Mouse (Mus musculus) G1E (cell line): ENCODE data around the gene Kif1bp. TPM values are rescaled to one million over a fixed set of nuclear protein-coding genes. Genes with fewer than 3 reads are reported as not detected.
A peak's percentile ranks its signal among the peaks of the same experiment; 100 is the strongest.
"Not testable (repeated sequence)": the region's sequence is repeated elsewhere in the genome, so short reads cannot be mapped to it uniquely, and the experiment has no call there.

Experiments
- ATAC-seq: 2 replicates; pipeline ENCODE4 v1.8.0; 2016; ENCODE audit warnings: mild to moderate bottlenecking; ENCODE audit not compliant: insufficient number of reproducible peaks, poor library complexity, low FRiP score, severe bottlenecking; ENCODE audit errors: extremely low read depth
- DNase-seq: peaks from one replicate; pipeline ENCODE4 v3.0.0; 2012; ENCODE audit warnings: low spot score
- H3K27me3 ChIP-seq: 2 replicates; pipeline ENCODE4 v1.6.1; 2012; ENCODE audit warnings: mild to moderate bottlenecking, low read length, inconsistent platforms; ENCODE audit not compliant: insufficient read depth
- H3K36me3 ChIP-seq: replicated peaks from 2 replicates; pipeline ENCODE3; 2012; ENCODE audit warnings: mild to moderate bottlenecking, inconsistent platforms
- H3K4me1 ChIP-seq: 2 replicates; pipeline ENCODE4 v1.6.1; 2012; ENCODE audit warnings: low read depth, low read length, inconsistent platforms, mixed read lengths; ENCODE audit not compliant: insufficient read depth
- H3K4me3 ChIP-seq: 2 replicates; pipeline ENCODE4 v1.5.1; 2012; ENCODE audit warnings: low read depth, mild to moderate bottlenecking, inconsistent platforms, low read length, moderate library complexity, mixed read lengths
- H3K9me3 ChIP-seq: replicated peaks from 2 replicates; pipeline ENCODE4 v1.6.1; 2012; ENCODE audit warnings: inconsistent platforms
- CTCF ChIP-seq: IDR thresholded peaks from 2 replicates; pipeline ENCODE4 v1.5.1; 2012; ENCODE audit warnings: low read depth, low read length, inconsistent platforms, mixed read lengths
- GATA1 ChIP-seq: IDR thresholded peaks from 2 replicates; pipeline ENCODE4 v1.6.1; 2012; ENCODE audit warnings: borderline replicate concordance, low read length, inconsistent platforms, mixed read lengths
- GATA2 ChIP-seq: IDR thresholded peaks from 2 replicates; pipeline ENCODE4 v1.6.1; 2012; ENCODE audit warnings: low read depth, low read length, inconsistent platforms, borderline replicate concordance
- POLR2AphosphoS5 ChIP-seq: IDR thresholded peaks from 2 replicates; pipeline ENCODE4 v1.6.1; 2012; ENCODE audit warnings: low read depth, low read length, inconsistent platforms; ENCODE audit not compliant: insufficient replicate concordance
- TAL1 ChIP-seq: conservative IDR thresholded peaks from 2 replicates; pipeline ENCODE4 v1.6.1; 2012; ENCODE audit warnings: low read depth, low read length, inconsistent platforms, mixed read lengths
- polyA plus RNA-seq: library from polyadenylated mRNA; stranded (reverse); fragments of >175 nt; gene quantifications from 2 replicates; pipeline ENCODE4 v1.2.3, GENCODE M21; 2012
- total RNA-seq, 2 experiments: library from RNA; stranded (forward) in 1 of 2; stranded (reverse) in 1 of 2; fragments of 200-1000 nt in 1 of 2; fragments of >200 nt in 1 of 2; fragmentation: Nextera tagmentation in 1 of 2; gene quantifications; 2 replicates each; pipeline ENCODE4 v1.2.3; 2014 to 2017

Gene Kif1bp
- total and polyA plus RNA-seq, 3 experiments = 14.9 to 60.9 (median 51.5) TPM

DNA sequence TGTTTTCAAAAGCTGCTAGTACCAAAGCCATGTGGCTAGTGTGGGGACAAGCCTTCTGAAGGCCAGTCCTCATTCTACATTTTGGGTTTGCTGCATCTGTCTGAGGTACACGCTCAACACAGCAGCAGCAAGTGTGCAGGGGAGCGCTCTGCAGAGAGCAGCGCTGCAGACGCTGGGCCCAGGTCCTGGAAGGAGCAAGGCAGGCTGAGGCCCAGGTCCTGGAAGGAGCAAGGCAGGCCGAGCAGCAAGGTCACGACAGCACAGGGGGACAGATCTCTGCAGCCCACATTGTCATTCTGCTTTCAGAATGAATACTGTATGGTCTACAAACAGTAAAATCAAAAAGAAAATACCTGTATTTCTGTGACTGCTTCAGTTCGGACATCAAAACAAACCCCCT lies 4.4 kb upstream of the Kif1bp start:
- H3K27me3 ChIP-seq = no peaks in the 10 kb centered on the region
- H3K4me3 ChIP-seq = no peak overlapping the region
- ATAC-seq (no peak), DNase-seq (no peak)
- peaks cover 74% of the 10 kb centered on the region for H3K36me3 ChIP-seq
- TF ChIP-seq GATA2 = no peak
- no peak for TF ChIP-seq POLR2AphosphoS5
- no peak for TF ChIP-seq GATA1
- no peak for TF ChIP-seq TAL1
- no peak for TF ChIP-seq CTCF
- H3K9me3 ChIP-seq = no peaks in the 10 kb centered on the region
- peaks cover 16% of the 10 kb centered on the region for H3K4me1 ChIP-seq

DNA sequence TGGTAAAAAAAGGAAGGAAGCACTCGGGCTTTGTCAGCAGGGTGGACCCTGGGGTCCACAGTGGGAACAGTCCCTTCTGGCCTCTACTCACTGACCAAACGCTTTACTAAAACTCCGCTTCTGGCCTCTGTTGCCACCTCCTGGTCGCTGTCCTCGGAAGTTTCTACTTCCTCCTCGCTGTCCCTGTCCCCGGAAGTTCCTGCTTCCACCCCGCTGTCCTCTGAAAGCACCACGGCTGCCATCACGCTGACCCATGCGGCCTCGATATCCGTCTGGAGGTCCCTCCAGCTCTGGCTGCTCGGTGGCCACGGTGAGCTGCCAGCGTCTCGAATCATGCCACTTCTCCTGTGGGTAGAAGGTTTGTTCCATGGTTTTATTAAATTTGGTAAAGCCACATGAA lies 4.0 kb upstream of the Kif1bp start:
- Histone ChIP-seq H3K4me3 (no peak overlapping the region), H3K9me3 (no peaks in the 10 kb centered on the region), H3K4me1 (peaks cover 16% of the 10 kb centered on the region), H3K36me3 (peaks cover 69% of the 10 kb centered on the region), H3K27me3 (no peaks in the 10 kb centered on the region)
- no peak for ATAC-seq
- DNase-seq = no peak
- TF ChIP-seq GATA2 (no peak), TAL1 (no peak), POLR2AphosphoS5 (no peak), CTCF (no peak), GATA1 (no peak)

DNA sequence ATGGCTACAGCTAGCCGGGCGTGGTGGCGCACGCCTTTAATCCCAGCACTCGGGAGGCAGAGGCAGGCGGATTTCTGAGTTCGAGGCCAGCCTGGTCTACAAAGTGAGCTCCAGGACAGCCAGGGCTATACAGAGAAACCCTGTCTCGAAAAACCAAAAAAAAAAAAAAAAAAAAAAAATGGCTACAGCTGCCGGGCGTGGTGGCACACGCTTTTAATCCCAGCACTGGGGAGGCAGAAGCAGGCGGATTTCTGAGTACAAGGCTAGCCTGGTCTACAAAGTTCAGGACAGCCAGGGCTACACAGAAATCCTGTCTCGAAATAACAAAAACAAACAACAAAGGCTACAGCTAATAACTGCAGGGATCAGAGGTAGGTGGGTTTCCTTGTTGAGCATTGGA lies 872 bp upstream of the Kif1bp start:
- not testable (repeated sequence) for H3K9me3 ChIP-seq

DNA sequence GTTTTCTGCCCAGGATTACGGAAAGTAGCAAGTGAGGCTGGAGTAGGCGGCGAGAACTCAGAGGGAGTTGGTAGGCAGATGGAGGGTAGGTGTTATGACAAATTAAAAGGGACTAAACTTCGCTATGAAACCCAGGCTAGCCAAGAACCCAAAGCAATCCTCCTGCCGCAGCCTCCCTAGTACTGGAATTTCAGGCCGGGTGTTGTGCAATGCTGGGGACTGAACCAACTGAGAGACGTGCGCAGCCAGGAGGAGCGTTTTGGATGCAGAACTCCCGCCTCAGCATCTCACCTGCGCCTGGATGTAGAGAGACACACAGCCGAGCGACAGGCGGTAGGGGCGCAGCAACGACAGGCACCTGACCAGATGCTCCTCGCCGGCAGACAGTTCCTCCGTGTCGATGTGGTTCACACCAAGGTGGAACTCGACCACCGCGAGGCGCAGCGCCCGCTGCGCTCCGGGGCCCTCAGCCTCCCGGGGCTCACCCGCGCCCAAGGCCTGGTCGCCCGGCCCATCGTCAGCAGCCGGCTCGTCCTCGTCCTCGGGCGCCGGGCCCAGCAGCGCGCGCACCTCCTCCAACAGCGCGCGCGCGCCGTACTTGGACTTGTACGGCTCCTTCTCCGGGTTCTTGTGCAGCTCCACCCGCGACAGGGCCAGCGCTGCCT lies 452 bp downstream of the Kif1bp start:
- Histone ChIP-seq H3K36me3 (peaks cover 60% of the 10 kb centered on the region), H3K27me3 (no peaks in the 10 kb centered on the region), H3K9me3 (no peaks in the 10 kb centered on the region), H3K4me1 (peaks cover 13% of the 10 kb centered on the region), H3K4me3 (peak overlapping the region; percentile 83)
- peak; percentile 22 for DNase-seq
- no peak for TF ChIP-seq TAL1
- TF ChIP-seq GATA2 = no peak
- no peak for TF ChIP-seq GATA1
- no peak for TF ChIP-seq CTCF
- TF ChIP-seq POLR2AphosphoS5 = no peak
- ATAC-seq = no peak

More for the DNA sequence above, 872 bp upstream of the Kif1bp start:
- Histone ChIP-seq H3K4me1 (peaks cover 23% of the 10 kb centered on the region), H3K36me3 (peaks cover 62% of the 10 kb centered on the region)
- not testable (repeated sequence) for H3K4me3 ChIP-seq, ATAC-seq, DNase-seq, H3K27me3 ChIP-seq

DNA sequence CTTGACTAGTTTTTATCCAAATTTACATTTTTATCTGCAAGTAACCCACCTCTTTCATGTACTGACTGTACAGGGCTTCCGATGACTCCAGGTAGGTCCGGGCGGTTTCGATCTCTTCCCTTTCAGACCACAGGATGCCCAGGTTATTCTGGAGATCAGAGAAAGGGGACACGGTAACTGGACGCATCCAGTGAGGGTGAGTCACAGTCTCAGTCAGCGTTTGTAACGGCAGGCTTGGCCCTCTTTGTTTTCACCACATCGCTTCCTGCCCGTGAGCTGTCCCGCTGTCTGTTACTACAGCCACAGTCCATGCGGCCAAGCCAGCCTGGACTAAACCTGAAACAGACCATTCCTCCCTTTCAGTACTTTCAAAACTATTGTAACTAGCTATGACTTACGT lies 3.3 kb downstream of the Kif1bp start:
- Histone ChIP-seq H3K27me3 (no peaks in the 10 kb centered on the region), H3K4me3 (no peak overlapping the region), H3K9me3 (no peaks in the 10 kb centered on the region), H3K4me1 (peaks cover 17% of the 10 kb centered on the region), H3K36me3 (peaks cover 45% of the 10 kb centered on the region)
- TF ChIP-seq TAL1 (no peak), CTCF (no peak), POLR2AphosphoS5 (no peak), GATA2 (no peak), GATA1 (no peak)
- no peak for DNase-seq
- no peak for ATAC-seq

DNA sequence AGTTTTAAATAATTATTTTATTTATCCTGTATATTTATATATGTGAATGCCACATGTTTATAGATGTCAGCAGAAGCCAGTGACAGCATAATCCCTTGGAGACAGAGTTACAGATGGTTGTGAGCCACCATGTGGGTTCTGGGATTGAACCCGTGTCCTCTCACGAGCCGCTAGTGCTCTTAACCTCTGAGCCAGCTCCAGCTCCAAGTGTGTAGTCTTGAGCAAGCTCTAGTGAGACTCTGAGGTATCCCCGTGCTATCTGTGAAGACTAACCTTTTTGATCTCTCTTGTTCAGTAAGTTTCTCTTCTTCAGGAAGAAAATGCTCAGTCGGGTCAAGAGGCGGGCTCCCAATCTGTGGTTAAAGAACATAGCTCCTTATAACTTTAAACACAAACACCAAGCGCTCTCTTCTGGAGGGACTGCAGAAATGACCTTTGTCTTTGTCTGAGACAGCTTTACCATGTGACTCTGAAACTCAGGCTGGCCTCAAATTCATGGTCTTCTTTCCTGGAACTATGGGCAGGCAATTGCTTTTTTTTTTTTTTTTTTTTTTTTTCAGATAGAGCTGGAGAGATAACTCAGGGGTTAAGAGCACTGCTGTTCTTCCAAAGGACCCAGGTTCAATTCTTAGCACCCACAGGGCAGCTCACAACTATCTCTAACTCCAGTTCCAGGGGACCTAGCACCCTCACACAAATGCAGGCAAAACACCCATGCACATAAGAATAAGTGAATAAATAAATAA lies 8.0 kb downstream of the Kif1bp start:
- TF ChIP-seq GATA1 (no peak), CTCF (no peak), GATA2 (no peak), TAL1 (no peak), POLR2AphosphoS5 (no peak)
- H3K27me3 ChIP-seq = no peaks in the 10 kb centered on the region
- H3K36me3 ChIP-seq = peaks cover 62% of the 10 kb centered on the region
- DNase-seq (no peak), ATAC-seq (no peak; the same call in 1 of the 2 replicates)
- H3K9me3 ChIP-seq = no peaks in the 10 kb centered on the region
- no peak overlapping the region for H3K4me3 ChIP-seq
- peaks cover 29% of the 10 kb centered on the region for H3K4me1 ChIP-seq
